Mouse (Mus musculus): ENCODE data around the gene Sbpl.
"Not testable (repeated sequence)": the region's sequence is repeated elsewhere in the genome, so short reads cannot be mapped to it uniquely, and the experiment has no call there.

Sbpl gene

GRCm38 (mm10) chr17:23961573-23962122 is 6.6 kb upstream of the Sbpl start:
- DNase-seq (ENCODE audit: low spot score in 2 of 2): no peak

DNA sequence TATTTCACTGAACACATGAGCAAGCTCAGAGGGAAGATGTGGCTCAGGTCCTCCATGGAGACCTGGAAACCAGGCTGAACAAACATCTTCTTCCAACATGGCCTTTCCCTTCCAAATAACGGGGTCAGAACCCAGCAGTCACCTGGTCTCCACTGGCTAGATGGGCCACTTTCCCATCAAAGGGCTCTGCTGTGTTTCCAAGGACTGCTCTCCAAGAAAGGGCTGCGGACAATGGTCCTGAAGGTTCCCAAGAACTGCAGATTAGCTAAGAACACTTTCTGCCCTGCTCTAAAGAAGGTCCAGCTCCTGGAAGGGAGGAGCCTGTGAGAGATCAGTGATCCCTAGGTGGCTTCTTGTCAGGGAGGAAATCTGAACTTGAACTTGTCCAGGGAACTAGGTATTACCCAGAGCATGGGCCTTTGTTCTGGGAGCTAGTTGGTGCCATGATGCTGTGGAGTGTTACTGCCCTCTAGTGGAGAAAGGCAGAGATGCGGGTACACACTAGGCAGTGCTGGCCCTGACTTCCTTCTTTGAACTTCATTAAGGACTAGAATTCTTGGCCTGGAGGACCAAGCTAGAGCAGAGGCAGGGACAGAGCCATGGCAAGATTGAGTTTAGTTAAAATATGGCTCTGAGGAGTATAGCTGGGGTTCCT is 5.1 kb upstream of the Sbpl start:
- DNase-seq (ENCODE audit: low spot score in 2 of 2): peak; percentile 60 to 67

DNA sequence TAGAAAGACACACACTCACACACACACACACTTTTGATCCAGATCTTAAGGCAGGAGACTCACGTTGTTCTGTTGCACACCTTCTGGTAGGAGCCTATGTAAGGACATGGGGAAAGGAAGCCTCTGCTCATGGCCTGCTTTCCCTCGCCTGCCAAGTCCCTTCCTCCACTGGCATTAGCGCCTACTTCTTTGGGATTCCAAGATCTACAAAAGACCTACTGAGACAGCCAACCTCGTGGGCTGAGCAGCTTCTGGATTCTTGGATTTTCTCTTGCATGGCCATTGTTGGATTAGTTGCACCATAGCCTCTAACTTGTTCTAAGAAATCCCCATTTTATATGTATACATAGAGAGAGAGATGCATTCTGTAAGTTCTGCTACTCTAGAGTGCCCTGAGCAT is 4.2 kb downstream of the Sbpl start:
- DNase-seq (ENCODE audit: low spot score in 2 of 2): not testable (repeated sequence)

GRCm38 (mm10) chr17:23949068-23949467 is 6.0 kb downstream of the Sbpl start:
- DNase-seq (ENCODE audit: low spot score in 2 of 2): no peak

DNA sequence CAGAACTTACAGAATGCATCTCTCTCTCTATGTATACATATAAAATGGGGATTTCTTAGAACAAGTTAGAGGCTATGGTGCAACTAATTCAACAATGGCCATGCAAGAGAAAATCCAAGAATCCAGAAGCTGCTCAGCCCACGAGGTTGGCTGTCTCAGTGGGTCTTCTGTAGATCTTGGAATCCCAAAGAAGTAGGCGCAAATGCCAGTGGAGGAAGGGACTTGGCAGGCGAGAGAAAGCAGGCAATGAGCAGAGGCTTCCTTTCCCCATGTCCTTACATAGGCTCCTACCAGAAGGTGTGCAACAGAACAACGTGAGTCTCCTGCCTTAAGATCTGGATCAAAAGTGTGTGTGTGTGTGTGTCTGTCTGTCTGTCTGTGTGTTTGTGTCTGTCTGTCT is 7.6 kb downstream of the Sbpl start:
- peak in 1 of 2 experiments; percentile 20 for DNase-seq (ENCODE audit: low spot score in 2 of 2)

DNA sequence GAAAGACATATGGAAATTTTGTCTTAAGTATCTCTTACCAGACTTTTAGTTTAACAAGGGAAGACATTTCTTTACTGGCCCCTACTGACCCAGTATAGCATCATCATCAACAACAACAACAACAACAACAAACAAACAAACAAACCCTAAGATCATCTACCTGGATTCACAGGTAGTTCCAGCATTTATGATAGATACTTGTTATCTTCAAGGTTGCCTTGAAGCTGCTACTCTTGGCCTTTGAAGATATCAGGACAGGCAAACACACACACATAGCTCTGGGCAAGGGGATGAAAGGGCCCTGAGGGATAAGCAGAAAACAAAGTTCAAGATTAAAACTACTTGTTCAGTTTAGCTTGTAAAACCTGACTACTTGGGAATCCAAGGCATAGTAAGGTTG is 13.7 kb downstream of the Sbpl start, which contains the start of gene Sbp:
Sbp (plus strand) TSS at position 301 of the 400 bp plus-strand sequence.
- DNase-seq (ENCODE audit: low spot score in 2 of 2): no peak

- DNase-seq (ENCODE audit: low spot score in 2 of 2): no peak
Observed at GRCm38 (mm10) chr17:23931157-23931556, 23.9 kb downstream of the Sbpl start.

DNA sequence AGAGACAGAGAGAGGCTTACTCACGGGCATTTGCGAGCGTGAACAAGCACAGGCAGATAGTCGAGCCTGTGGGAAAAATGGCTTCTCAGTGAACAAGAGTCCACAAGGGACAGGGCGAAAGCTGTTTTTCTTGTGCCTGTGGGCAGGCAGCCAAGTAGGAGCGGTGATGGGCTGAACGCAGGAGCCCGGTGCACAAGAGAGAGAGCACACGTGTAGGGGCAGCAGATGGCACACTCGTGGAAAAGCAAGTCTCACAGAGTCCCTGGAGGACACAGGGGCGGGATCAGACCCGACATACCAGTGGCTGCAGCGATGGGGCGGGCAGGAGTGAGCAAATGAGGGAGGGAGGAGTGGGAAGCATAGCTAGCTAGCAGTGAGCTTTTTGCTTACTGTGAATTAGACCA is 30.0 kb downstream of the Sbpl start:
- DNase-seq (ENCODE audit: low spot score in 2 of 2): peak; percentile 37 to 50

GRCm38 (mm10) chr17:23924531-23925007 is 30.5 kb downstream of the Sbpl start:
- DNase-seq (ENCODE audit: low spot score in 2 of 2): peak; percentile 88

DNA sequence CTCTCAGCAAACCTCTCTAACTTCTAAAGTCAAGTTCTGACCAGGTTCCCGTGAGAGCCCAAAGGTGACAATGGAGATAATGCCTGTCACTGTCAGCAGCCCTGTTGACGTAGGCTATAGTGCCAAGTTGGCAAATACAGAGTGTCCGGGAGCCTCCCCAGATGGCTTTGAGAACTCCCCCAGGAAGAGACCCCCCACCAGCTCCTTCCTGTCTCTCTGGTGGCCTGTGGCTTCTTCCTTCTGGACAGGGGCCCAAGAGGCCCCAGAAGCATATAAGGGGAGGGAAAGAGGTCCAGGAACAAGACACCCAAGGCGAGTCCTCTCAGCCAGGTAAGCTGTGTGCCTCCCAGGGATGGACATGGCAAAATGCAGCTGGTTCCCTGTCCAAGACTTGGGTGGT is 37.9 kb downstream of the Sbpl start, which contains the start of gene Dcpp3:
Dcpp3 (plus strand) TSS at position 301 of the 400 bp plus-strand sequence.
- not testable (repeated sequence) for DNase-seq (ENCODE audit: low spot score in 2 of 2)
